Mouse (Mus musculus): ENCODE results near the gene Hist1h2aa.

Gene Hist1h2aa

GRCm38 (mm10) chr13:23942861-23943260 is 8.6 kb downstream of the Hist1h2aa start:
- in situ Hi-C loops (cut with MboI, MseI): no loop called here

- in situ Hi-C loops (cut with MboI, MseI): no loop called here
These were observed 12.0 kb downstream of the Hist1h2aa start for GRCm38 (mm10) chr13:23946254-23946653.

- in situ Hi-C loops (cut with MboI, MseI): no loop called here
These were observed 15.4 kb downstream of the Hist1h2aa start for GRCm38 (mm10) chr13:23949484-23950246.

- in situ Hi-C loops (cut with MboI, MseI): no loop called here
These were observed 16.7 kb downstream of the Hist1h2aa start for GRCm38 (mm10) chr13:23950928-23951327.

- in situ Hi-C loops (cut with MboI, MseI): no loop called here
These were observed 25.5 kb downstream of the Hist1h2aa start for GRCm38 (mm10) chr13:23959776-23960175.

- in situ Hi-C loops (cut with MboI, MseI): no loop called here
These were observed 30.6 kb downstream of the Hist1h2aa start for GRCm38 (mm10) chr13:23964909-23965308.

GRCm38 (mm10) chr13:23971870-23972269 is 37.6 kb downstream of the Hist1h2aa start:
- in situ Hi-C loops (cut with MboI, MseI): no loop called here

- in situ Hi-C loops (cut with MboI, MseI): no loop called here
These were observed 38.0 kb downstream of the Hist1h2aa start for GRCm38 (mm10) chr13:23972271-23972670.

Data from T-helper 17 cell (primary cell).